Mouse (Mus musculus) gastrocnemius, adult 2 months (tissue): ENCODE results near the gene Gm7271. TPM values are rescaled to one million over a fixed set of nuclear protein-coding genes. Genes with fewer than 3 reads are reported as not detected.

Source experiments
- DNase-seq: peaks from one replicate; pipeline ENCODE4 v3.0.0; 2022
- H3K27ac ChIP-seq: fragments of 200-600 bp; 2 replicates; pipeline ENCODE4 v1.8.1; 2022; ENCODE audit warnings: mild to moderate bottlenecking
- H3K4me3 ChIP-seq: fragments of 200-600 bp; 2 replicates; pipeline ENCODE4 v1.8.1; 2022; ENCODE audit warnings: mild to moderate bottlenecking, moderate library complexity
- CTCF ChIP-seq: fragments of 200-600 bp; IDR thresholded peaks from 2 replicates; pipeline ENCODE4 v1.8.1; 2022; ENCODE audit warnings: antibody characterized with exemption, mild to moderate bottlenecking, moderate library complexity
- intact Hi-C: fragments of 180-260 bp; cut with DNase I; formaldehyde crosslinking; loops from one replicate; pipeline ENCODE4 v1.15.1; 2025
- total RNA-seq, 2 experiments: library from RNA; stranded (reverse); gene quantifications; 2 replicates each; pipeline ENCODE4 v1.2.3; 2021

Gm7271 gene
- total RNA-seq, 2 experiments from 2014 or later = not detected

DNA sequence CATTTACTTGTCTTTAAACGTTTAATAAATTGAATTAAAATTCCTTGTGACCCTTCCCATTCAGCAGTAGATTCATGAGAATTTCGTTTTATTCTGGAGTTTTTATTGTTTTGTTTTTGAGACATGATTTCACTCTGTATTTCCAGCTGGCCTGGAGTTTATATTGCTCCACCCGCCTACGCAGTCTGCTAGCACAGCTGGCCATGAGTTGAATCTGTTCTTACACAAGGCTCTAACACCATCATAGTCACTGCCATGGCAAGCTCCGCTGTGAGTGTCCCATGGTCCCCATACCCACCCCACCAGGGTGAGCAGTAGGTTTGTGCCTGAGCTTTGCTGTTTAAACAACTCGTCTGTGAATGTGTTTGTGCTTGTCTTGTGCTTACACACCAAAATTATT is 49.3 kb downstream of the Gm7271 start:
- peak overlapping the region; percentile 70 for H3K27ac ChIP-seq
- DNase-seq = peak; percentile 61
- no peak for TF ChIP-seq CTCF
- intact Hi-C loops = loop anchor here (10.0 kb wide), 1 partner anchor 228 kb away; the partner anchor contains the start of gene Clock
- peak overlapping the region; percentile 13; the same call in 1 of the 2 replicates for H3K4me3 ChIP-seq

GRCm38 (mm10) chr5:76536231-76536630 is 52.4 kb downstream of the Gm7271 start:
- H3K27ac ChIP-seq = no peak overlapping the region
- H3K4me3 ChIP-seq = no peak overlapping the region
- DNase-seq = no peak
- TF ChIP-seq CTCF = no peak
- intact Hi-C loops = loop anchor here (10.0 kb wide), 1 partner anchor 231 kb away; the partner anchor contains the start of gene Clock

DNA sequence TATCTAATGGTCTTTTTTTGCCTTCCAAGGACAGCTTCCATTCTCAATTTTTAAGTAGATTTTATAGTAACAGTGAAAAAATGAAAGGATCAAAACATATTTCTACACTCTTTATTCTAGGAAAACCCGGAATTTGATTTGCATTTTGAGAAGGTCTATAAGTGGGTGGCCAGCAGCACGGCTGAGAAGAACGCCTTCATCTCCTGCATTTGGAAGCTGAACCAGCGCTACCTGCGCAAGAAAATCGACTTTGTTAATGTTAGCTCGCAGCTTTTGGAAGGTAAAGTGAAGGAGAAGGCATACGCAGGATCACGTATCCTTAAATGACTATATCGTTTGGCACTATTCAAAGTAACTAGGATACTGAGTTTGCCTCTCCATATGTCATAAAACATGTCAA is 53.7 kb downstream of the Gm7271 start:
- H3K4me3 ChIP-seq = no peak overlapping the region
- no peak overlapping the region for H3K27ac ChIP-seq
- intact Hi-C loops = loop anchor here (10.0 kb wide), 1 partner anchor 233 kb away; the partner anchor contains the start of gene Clock
- no peak for TF ChIP-seq CTCF
- DNase-seq = no peak

GRCm38 (mm10) chr5:76540181-76540580 is 56.3 kb downstream of the Gm7271 start:
- H3K27ac ChIP-seq = peak overlapping the region; percentile 75
- intact Hi-C loops = loop anchor here (5.0 to 10.0 kb wide), 2 partner anchors 398 to 675 kb away; partner anchors contain the start of gene Srd5a3
- H3K4me3 ChIP-seq = peak overlapping the region; percentile 50
- TF ChIP-seq CTCF = no peak
- peak; percentile 47 for DNase-seq

DNA sequence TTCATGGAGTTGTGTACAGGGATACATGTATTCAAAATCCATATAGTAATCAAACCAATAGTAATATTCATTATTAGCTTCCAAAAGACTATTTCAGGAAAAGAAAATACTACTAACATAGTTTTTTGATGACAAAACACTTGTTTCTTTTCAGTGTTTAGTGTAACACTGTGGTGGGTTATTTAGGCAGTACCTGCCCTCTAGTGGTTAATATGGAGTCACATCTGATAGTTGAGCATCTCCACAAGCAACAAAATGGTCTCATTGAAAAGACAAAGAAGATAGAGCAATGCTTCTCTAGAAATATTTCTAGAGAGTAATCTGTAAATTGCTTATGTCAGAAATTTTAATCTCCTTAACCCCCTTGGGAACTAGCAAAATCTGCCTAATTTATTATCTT is 57.0 kb downstream of the Gm7271 start:
- Histone ChIP-seq H3K4me3 (peak overlapping the region; percentile 50), H3K27ac (peak overlapping the region; percentile 75)
- DNase-seq = no peak
- intact Hi-C loops = loop anchor here (5.0 to 10.0 kb wide), 2 partner anchors 399 to 676 kb away; partner anchors contain the start of gene Srd5a3
- TF ChIP-seq CTCF = peak; percentile 76

- intact Hi-C loops = loop anchor here (5.0 to 10.0 kb wide), 2 partner anchors 401 to 678 kb away; partner anchors contain the start of gene Srd5a3
- no peak overlapping the region for H3K27ac ChIP-seq
- no peak for TF ChIP-seq CTCF
Measured at GRCm38 (mm10) chr5:76543200-76543599, 59.4 kb downstream of the Gm7271 start.

DNA sequence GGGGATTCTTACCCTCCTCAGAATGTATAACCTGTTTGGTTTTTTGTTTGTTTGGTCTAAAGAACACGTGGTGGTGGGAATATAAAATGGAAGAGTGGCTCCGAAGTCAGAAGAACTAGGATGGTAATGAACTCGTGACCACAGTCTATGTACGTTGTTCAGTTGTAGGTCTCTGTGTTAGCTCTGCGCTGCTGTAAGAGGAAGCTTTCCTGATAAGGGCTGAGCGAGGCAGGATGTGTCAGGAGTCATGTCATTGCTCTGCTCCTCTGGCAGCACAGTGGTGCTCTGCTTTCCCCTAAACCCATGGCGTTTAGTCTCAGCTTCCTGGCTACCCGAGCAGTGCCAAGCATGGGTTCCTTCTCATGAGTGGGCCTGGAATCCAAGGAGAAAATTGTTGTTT is 66.6 kb downstream of the Gm7271 start:
- intact Hi-C loops = no loop called here
- Histone ChIP-seq H3K27ac (no peak overlapping the region), H3K4me3 (no peak overlapping the region)
- no peak for DNase-seq
- no peak for TF ChIP-seq CTCF

More at GRCm38 (mm10) chr5:76543200-76543599, 59.4 kb downstream of the Gm7271 start:
- no peak overlapping the region for H3K4me3 ChIP-seq
- DNase-seq = no peak

DNA sequence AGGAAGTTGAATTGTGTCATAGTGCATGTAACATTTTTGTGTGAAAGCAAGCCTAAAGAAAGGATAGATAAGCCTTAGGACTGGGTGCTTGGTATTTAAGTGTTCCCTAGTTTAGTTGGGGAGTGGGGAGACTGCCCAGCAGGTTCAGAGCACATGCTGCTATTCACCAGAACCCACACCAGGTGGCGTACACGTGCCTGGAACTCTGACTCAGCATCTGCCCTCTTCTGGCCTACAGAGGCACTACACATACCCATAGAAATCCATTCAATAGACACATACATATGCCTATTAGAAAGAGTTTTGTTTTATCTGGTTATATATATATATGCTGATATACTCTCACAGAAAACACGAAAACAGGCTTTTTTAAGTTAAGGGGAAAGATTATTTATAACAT is 81.5 kb downstream of the Gm7271 start:
- TF ChIP-seq CTCF = peak; percentile 99; the same call in 1 of the 2 replicates
- Histone ChIP-seq H3K4me3 (no peak overlapping the region), H3K27ac (no peak overlapping the region)
- DNase-seq = peak; percentile 56
- intact Hi-C loops = no loop called here

Other genes starting within 250 kb of the Gm7271 start
- 10 to 100 TPM; 20.4 to 32.5 TPM for gene Clock, start 179.2 kb upstream of the Gm7271 start, total RNA-seq
- gene Pdcl2, start 152.9 kb upstream of the Gm7271 start, total RNA-seq = not detected
- not detected for gene Nmu, start 120.3 kb upstream of the Gm7271 start, total RNA-seq
- gene Exoc1, start 45.3 kb downstream of the Gm7271 start, total RNA-seq = 10 to 100 TPM; 11.6 to 12.0 TPM
- 1 to 10 TPM; 1.1 to 1.4 TPM for gene Cep135, start 104.7 kb downstream of the Gm7271 start, total RNA-seq
- gene C530008M17Rik, start 172.5 kb downstream of the Gm7271 start, total RNA-seq = 1 to 10 TPM; 1.8 to 2.4 TPM